Mouse (Mus musculus): ENCODE data around the gene Fkbp1a.

- no peak for TF ChIP-seq CTCF (IDR thresholded peaks at IDR 0.05; ENCODE audit: low read depth)
- TF ChIP-seq EP300 (IDR thresholded peaks at IDR 0.05; ENCODE audit: low read depth): no peak
Measured at GRCm38 (mm10) chr2:151525520-151525919, 16.8 kb upstream of the Fkbp1a start.
